Mouse (Mus musculus): ENCODE data around the gene Palm. TPM values are rescaled to one million over a fixed set of nuclear protein-coding genes. Genes with fewer than 3 reads are reported as not detected.

The Palm gene
- 4.8 and 5.8 TPM in 2 replicates for polyA plus RNA-seq (2012; rRNA removed)

DNA sequence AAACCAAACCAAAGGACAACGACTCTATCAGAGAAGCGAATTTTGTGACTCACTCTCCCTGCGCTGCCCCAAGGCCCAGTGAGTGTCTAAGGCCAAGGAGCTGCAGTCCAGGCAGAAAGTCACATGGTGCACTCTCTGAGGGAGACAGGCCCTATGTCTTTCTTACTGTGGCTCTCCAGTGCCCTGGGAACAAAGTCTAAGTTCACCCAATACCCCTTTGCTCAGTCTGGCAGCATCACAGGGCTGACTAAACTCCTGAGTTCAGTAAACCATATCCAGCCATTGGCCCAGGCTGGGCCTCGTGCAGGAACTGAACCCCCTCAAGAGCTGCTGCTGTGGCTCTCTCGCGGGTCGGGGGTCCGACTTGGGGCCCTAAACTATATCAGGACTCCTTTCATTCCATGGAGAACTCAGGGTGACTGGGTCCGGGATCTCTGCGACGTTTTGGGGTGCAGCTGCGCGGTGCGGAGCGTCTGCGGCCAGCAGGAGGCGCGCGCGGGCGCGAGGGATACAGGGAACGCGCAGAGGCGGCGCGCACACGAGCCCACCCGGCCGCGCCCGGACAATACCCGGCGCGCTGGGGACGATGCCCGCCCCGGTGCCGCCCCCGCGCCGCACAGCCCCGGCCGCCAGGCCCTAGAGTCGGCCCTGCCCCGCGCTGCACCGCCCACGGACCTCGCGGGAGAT lies at the start of gene Palm:
Gene Palm (plus strand): TSS at position 522 of the 687 bp plus-strand sequence.

DNA sequence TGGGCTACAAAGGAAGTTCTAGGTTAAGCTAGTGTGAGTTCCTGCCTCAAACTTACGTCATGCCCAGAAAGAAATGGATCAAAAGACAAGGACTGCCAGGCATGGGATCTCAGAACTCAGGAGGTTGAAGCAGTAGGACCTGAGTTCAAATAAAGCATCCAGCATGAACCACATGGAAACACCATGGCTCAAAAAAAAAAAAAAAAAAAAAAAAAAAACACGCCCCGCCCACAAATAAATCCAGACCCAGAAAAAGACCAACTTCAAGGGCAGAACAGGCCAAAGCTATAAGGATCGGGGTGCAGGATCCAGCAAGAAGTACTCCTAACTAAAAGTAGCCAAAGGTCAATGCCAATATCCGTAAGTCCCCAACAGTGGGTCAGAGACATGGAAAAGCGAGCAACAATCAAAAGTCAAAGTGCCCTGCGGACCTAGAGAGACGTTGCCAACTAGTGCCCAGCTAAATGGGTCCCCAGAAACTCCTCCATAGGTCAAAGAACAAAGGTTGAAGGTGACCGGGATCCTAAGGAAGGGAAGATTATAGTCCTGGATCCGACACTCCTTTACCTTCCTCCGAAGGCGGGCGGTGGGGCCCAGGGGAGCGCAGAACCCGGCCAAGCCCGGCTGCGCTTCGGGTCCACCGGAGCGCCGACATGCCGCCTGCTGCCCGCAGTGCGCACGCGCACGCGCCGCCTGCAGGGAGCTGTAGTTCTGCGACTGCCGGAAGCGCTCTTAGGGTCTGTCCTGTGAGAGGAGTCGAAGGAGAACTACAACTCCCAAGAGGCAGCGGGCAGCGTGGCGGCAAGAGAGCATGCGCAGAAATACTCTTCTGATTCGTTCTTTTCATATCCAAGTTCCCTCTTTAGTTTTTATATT lies 47.2 kb upstream of the Palm start, which contains the start of gene Polrmt:
Gene Polrmt (minus strand): TSS at position 684 of the 876 bp plus-strand sequence.

GRCm38 (mm10) chr10:79754856-79755516 lies 38.4 kb upstream of the Palm start, which contains the start of gene Fgf22:
TSS of gene Fgf22 (plus strand) at chr10:79755076.

DNA sequence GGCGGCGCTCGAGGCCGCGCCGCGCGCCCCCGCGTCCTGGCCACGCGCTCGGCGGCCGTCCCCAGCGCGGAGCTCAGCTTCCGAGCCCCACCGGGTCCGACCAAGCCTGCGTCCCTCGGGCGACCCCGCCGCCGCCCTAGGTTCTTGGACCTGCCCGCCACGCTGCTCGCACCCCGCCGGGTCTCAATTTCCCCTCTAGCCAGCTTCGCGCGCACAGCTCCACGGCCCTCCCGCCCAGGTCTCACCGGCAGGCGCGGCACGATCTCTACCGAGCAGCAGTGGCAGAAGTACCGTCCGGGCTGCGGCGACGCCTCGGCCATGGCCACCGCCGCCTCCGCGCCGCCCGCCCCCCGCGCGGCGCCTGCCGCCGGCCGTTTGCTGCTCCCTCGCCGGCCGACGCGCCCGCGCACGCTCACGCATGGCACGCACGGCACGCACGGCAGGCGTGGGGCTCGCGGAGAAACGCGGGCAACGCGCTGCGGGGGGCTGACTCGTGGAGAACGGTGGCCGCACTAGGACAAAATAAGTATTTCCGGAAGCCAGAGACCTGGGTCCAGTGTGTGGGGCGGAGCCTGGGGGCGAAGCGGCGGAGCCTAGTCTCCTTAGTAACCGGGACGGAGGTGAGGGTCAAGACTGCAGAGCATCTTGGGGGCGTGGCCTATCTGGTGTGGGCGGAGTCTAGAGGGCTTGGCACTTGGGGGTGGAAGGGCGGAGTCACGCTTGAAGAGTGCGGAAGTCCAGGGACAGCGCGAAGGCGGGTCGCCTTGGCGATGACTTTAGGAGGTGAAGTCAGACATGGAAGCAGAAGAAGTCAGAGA lies 26.7 kb upstream of the Palm start, which contains the start of gene Rnf126:
Gene Rnf126 (minus strand): TSS at position 445 of the 818 bp plus-strand sequence.

GRCm38 (mm10) chr10:79777103-79777531 lies 16.3 kb upstream of the Palm start, which contains the start of gene Fstl3:
TSS of gene Fstl3 (plus strand) at chr10:79777272.

GRCm38 (mm10) chr10:79790861-79791260 lies 2.5 kb upstream of the Palm start, which contains the start of gene Prss57:
TSS of gene Prss57 (minus strand) at chr10:79790961.

GRCm38 (mm10) chr10:79820782-79821181 lies 27.4 kb downstream of the Palm start, which contains the start of gene Misp:
TSS of gene Misp (plus strand) at chr10:79820989.

DNA sequence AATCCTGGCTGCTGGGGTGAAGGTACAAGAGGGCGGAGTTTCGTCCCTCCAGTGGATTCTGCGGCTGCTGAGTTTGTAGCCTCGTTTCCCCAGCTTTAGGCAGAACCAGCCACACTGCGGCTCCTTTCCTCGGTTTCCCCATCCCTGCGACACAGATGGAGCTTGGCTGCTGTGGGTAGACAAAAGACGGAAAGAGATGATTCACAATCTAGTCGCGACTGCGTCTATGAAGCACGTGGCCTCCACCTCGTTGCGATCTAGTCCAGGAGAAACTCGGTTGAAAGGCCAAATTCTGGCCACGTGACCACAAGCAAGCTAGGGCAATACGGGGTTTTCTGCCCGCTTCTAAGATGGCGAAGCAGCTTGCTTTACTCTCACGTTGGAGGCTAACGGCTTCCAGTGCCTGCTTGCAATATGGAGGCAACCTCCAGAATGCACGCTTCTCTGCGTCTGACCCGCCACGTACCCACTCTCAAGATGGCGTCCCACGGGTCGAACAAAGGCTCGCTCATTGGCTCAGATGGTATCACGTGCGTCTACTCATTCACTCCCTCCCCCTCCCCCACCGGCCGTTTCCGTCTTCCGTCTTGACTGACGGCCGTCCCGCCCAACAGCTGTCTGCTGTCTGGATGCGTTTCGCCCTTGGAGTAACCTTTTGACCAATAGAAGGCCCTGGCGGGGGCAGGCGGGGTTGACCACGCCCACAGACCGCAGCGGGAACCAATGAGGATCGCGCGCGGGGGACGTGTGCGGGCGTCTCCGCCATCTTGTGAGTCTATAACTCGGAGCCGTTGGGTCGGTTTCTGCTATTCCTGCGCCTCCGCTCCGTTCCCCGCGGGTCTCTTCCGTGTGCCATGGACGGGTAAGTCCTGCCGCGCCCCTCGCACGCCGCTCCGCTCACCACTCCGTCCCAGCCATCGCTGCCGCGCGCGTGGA lies 60.8 kb downstream of the Palm start, which contains the start of gene Ptbp1:
Gene Ptbp1 (plus strand): TSS at position 568 of the 936 bp plus-strand sequence.

Other genes with a start within 250 kb of the Palm start
- 20.0 and 25.1 TPM in 2 replicates for gene Mier2, start 238.4 kb upstream of the Palm start, polyA plus RNA-seq (2012; rRNA removed)
- not detected in 2 replicates for gene Theg, start 206.2 kb upstream of the Palm start, polyA plus RNA-seq (2012; rRNA removed)
- gene C2cd4c, start 179.5 kb upstream of the Palm start, polyA plus RNA-seq (2012; rRNA removed) = 0.03 and 0.06 TPM in 2 replicates
- 0.26 and 0.30 TPM in 2 replicates for gene Shc2, start 155.7 kb upstream of the Palm start, polyA plus RNA-seq (2012; rRNA removed)
- gene Odf3l2, start 147.8 kb upstream of the Palm start, polyA plus RNA-seq (2012; rRNA removed) = not detected in 2 replicates
- gene Madcam1, start 129.0 kb upstream of the Palm start, polyA plus RNA-seq (2012; rRNA removed) = 0.08 and 0.18 TPM in 2 replicates
- gene Tpgs1, start 124.2 kb upstream of the Palm start, polyA plus RNA-seq (2012; rRNA removed) = 14.3 and 15.9 TPM in 2 replicates
- 75.1 and 80.8 TPM in 2 replicates for gene Cdc34, start 111.4 kb upstream of the Palm start, polyA plus RNA-seq (2012; rRNA removed)
- 0.06 and 0.12 TPM in 2 replicates for gene Gzmm, start 104.6 kb upstream of the Palm start, polyA plus RNA-seq (2012; rRNA removed)
- gene Bsg, start 89.1 kb upstream of the Palm start, polyA plus RNA-seq (2012; rRNA removed) = 793 and 830 TPM in 2 replicates
- gene Hcn2, start 76.9 kb upstream of the Palm start, polyA plus RNA-seq (2012; rRNA removed) = 0.08 and 0.09 TPM in 2 replicates
- gene Polrmt, start 47.0 kb upstream of the Palm start, polyA plus RNA-seq (2012; rRNA removed) = 13.3 and 17.5 TPM in 2 replicates
- not detected in 2 replicates for gene Fgf22, start 38.5 kb upstream of the Palm start, polyA plus RNA-seq (2012; rRNA removed)
- gene Rnf126, start 26.6 kb upstream of the Palm start, polyA plus RNA-seq (2012; rRNA removed) = 36.8 and 38.6 TPM in 2 replicates
- gene Fstl3, start 16.3 kb upstream of the Palm start, polyA plus RNA-seq (2012; rRNA removed) = 2.6 TPM in 2 replicates
- 3.3 and 4.4 TPM in 2 replicates for gene Prss57, start 2.6 kb upstream of the Palm start, polyA plus RNA-seq (2012; rRNA removed)
- 0.59 and 0.99 TPM in 2 replicates for gene Misp, start 27.4 kb downstream of the Palm start, polyA plus RNA-seq (2012; rRNA removed)
- 104 and 111 TPM in 2 replicates for gene Ptbp1, start 60.9 kb downstream of the Palm start, polyA plus RNA-seq (2012; rRNA removed)
- 200 and 257 TPM in 2 replicates for gene Prtn3, start 80.9 kb downstream of the Palm start, polyA plus RNA-seq (2012; rRNA removed)
- 5.6 and 9.0 TPM in 2 replicates for gene Plppr3, start 81.1 kb downstream of the Palm start, polyA plus RNA-seq (2012; rRNA removed)
- gene Elane, start 92.7 kb downstream of the Palm start, polyA plus RNA-seq (2012; rRNA removed) = 103 and 130 TPM in 2 replicates
- 0.08 and 0.12 TPM in 2 replicates for gene Cfd, start 97.3 kb downstream of the Palm start, polyA plus RNA-seq (2012; rRNA removed)
- 11.6 and 12.7 TPM in 2 replicates for gene Med16, start 115.4 kb downstream of the Palm start, polyA plus RNA-seq (2012; rRNA removed)
- gene Gm26602, start 117.3 kb downstream of the Palm start, polyA plus RNA-seq (2012; rRNA removed) = not detected in 2 replicates
- 0.65 and 0.86 TPM in 2 replicates for gene Kiss1r, start 123.4 kb downstream of the Palm start, polyA plus RNA-seq (2012; rRNA removed)
- gene R3hdm4, start 127.6 kb downstream of the Palm start, polyA plus RNA-seq (2012; rRNA removed) = 31.9 and 40.7 TPM in 2 replicates
- 8.4 and 10.3 TPM in 2 replicates for gene Arid3a, start 133.5 kb downstream of the Palm start, polyA plus RNA-seq (2012; rRNA removed)
- gene Wdr18, start 166.6 kb downstream of the Palm start, polyA plus RNA-seq (2012; rRNA removed) = 18.3 and 20.3 TPM in 2 replicates
- gene Grin3b, start 177.1 kb downstream of the Palm start, polyA plus RNA-seq (2012; rRNA removed) = not detected in 2 replicates
- gene Tmem259, start 190.8 kb downstream of the Palm start, polyA plus RNA-seq (2012; rRNA removed) = 66.7 and 79.1 TPM in 2 replicates
- gene Cnn2, start 195.0 kb downstream of the Palm start, polyA plus RNA-seq (2012; rRNA removed) = 28.0 and 28.2 TPM in 2 replicates
- 6.1 and 7.9 TPM in 2 replicates for gene Abca7, start 202.9 kb downstream of the Palm start, polyA plus RNA-seq (2012; rRNA removed)
- gene Arhgap45, start 223.1 kb downstream of the Palm start, polyA plus RNA-seq (2012; rRNA removed) = 23.6 and 31.2 TPM in 2 replicates
- 79.7 and 92.0 TPM in 2 replicates for gene Polr2e, start 246.2 kb downstream of the Palm start, polyA plus RNA-seq (2012; rRNA removed)

All from liver, embryonic 18 days (tissue).